Mouse (Mus musculus) G1E (cell line): ENCODE measurements around the gene Xpc.

ENCODE experiments used
- CTCF ChIP-seq: IDR thresholded peaks from 2 replicates; pipeline ENCODE4 v1.5.1; 2012; ENCODE audit warnings: low read depth, low read length, inconsistent platforms, mixed read lengths
- GATA1 ChIP-seq: IDR thresholded peaks from 2 replicates; pipeline ENCODE4 v1.6.1; 2012; ENCODE audit warnings: borderline replicate concordance, low read length, inconsistent platforms, mixed read lengths
- POLR2AphosphoS5 ChIP-seq: IDR thresholded peaks from 2 replicates; pipeline ENCODE4 v1.6.1; 2012; ENCODE audit warnings: low read depth, low read length, inconsistent platforms; ENCODE audit not compliant: insufficient replicate concordance
- TAL1 ChIP-seq: conservative IDR thresholded peaks from 2 replicates; pipeline ENCODE4 v1.6.1; 2012; ENCODE audit warnings: low read depth, low read length, inconsistent platforms, mixed read lengths

- no peak for TF ChIP-seq TAL1
- no peak for TF ChIP-seq CTCF
- no peak for TF ChIP-seq POLR2AphosphoS5
- TF ChIP-seq GATA1 = no peak
Measured at GRCm38 (mm10) chr6:91452056-91452455, 63.6 kb downstream of the Xpc start.
